Mouse (Mus musculus): ENCODE results near the gene Ccm2l. TPM values are rescaled to one million over a fixed set of nuclear protein-coding genes. Genes with fewer than 3 reads are reported as not detected.

Gene Ccm2l
- polyA plus RNA-seq, 1 experiment from 2014 or later = 2.5 TPM

DNA sequence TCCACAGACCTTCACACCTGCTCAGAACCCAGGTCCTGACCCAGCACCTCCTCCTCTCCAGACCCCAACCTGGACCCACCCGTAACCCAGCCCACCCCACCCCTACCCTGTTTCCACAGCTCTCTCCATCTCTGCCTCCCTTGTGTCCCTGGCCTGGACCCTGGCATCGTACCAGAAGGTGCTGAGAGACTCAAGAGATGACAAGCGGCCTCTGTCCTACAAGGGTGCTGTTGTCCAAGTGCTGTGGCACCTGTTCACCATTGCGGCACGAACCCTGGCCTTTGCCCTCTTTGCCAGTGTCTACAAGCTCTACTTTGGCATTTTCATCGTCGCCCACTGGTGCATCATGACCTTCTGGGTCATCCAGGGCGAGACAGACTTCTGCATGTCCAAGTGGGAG is 11.9 kb upstream of the Ccm2l start:
- 88% methylated on average over 8 of the region's 8 CpGs for WGBS
- H3K9me3 ChIP-seq = no peaks in the 10 kb centered on the region
- no peak for ATAC-seq (ENCODE audit: insufficient number of reproducible peaks, insufficient read depth, low FRiP score, low TSS enrichment, low read depth)
- no peak overlapping the region for H3K27ac ChIP-seq
- H3K4me3 ChIP-seq (replicated peaks) = no peak overlapping the region
- peaks cover 62% of the 10 kb centered on the region for H3K27me3 ChIP-seq
- H3K4me2 ChIP-seq = no peak overlapping the region
- no peaks in the 10 kb centered on the region for H3K36me3 ChIP-seq
- 0 out of 2 replicates have a peak, but pooled peaks cover 5% of the 10 kb centered on the region for H3K4me1 ChIP-seq (replicated peaks)
- no peak overlapping the region for H3K9ac ChIP-seq (replicated peaks)

DNA sequence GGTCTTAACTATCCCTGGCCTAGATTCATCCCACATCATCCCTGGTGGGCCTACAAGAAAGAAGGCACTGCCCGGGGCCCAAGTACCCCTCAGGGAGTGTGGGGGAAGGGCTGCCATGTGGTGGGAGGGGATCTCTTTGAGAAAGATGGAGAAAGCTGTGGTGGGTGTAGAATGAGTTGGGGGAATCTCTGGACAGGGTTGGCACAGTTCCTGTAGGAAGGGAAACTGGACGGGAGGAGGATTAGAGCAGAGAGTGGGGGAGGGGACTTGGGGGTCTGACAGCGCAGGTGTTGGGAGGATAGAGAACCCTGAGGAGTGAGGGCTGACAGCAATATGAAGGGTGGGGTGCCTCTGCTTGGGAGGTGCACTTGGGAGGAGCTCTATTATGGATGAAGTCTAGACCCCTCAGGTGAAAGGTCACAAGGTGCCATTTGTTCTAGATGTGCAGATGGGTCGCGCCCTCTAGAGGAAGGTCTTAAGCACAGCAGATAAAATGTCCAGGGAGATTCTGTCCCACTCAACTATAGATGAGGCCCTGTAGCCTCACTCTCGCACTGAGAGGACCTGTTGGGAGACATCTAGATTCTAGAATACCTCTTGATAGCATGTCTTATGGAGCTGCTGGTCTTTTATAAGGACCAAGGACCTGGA is 10.4 kb upstream of the Ccm2l start:
- ATAC-seq (ENCODE audit: insufficient number of reproducible peaks, insufficient read depth, low FRiP score, low TSS enrichment, low read depth) = no peak
- H3K36me3 ChIP-seq = no peaks in the 10 kb centered on the region
- WGBS = 54% methylated on average over 6 of the region's 6 CpGs
- H3K4me1 ChIP-seq (replicated peaks) = 0 out of 2 replicates have a peak, but pooled peaks cover 5% of the 10 kb centered on the region
- no peak overlapping the region for H3K27ac ChIP-seq
- H3K9ac ChIP-seq (replicated peaks) = no peak overlapping the region
- H3K4me2 ChIP-seq = no peak overlapping the region
- H3K9me3 ChIP-seq = no peaks in the 10 kb centered on the region
- no peak overlapping the region for H3K4me3 ChIP-seq (replicated peaks)
- peaks cover 53% of the 10 kb centered on the region for H3K27me3 ChIP-seq

DNA sequence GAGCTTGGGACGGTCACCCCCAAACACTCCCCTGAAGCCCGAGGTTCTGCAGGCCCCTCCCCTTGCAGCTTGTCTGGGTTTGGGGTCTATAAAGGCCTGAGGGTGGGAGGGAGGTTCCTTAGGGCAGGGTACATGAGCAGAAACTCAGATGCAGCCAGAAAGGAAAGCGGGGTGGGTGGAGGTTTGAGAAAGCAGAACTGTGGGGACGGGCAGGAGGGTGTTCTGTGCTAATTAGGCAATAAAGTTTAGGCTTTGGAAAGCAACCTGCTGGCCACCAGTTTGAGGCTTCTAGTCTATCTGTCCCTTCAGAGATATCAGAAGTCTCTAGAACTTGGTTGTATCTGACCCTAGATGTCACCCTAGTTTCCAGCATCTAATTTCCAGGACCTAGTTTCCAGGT is 7.4 kb upstream of the Ccm2l start:
- no peak for ATAC-seq (ENCODE audit: insufficient number of reproducible peaks, insufficient read depth, low FRiP score, low TSS enrichment, low read depth)
- no peaks in the 10 kb centered on the region for H3K9me3 ChIP-seq
- peaks cover 24% of the 10 kb centered on the region for H3K27me3 ChIP-seq
- WGBS = 59% methylated on average over 4 of the region's 4 CpGs
- no peak overlapping the region for H3K4me2 ChIP-seq
- H3K4me3 ChIP-seq (replicated peaks) = no peak overlapping the region
- H3K36me3 ChIP-seq = no peaks in the 10 kb centered on the region
- no peak overlapping the region for H3K27ac ChIP-seq
- H3K9ac ChIP-seq (replicated peaks) = no peak overlapping the region
- H3K4me1 ChIP-seq (replicated peaks) = no peaks in the 10 kb centered on the region

DNA sequence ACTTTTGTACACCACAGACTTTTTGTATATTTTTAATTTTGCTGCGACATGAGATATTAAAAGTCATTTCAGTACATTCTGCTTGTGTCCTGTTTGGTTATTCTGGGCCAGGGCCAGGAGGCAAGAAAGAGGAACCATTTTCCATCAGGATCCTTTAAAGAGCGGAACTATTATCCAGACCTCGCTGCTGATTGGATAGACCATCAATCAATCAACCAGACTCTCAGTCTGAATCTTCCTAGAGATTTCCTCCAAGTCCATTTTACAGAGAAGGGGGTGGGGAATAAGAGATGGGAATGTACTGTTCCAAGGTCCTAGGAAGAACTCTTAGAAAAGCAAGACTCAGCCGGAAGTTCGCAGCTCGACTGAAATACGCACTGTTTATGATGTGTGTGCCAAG is 5.5 kb upstream of the Ccm2l start:
- WGBS = 84% methylated on average over 7 of the region's 7 CpGs
- Histone ChIP-seq H3K27me3 (peaks cover 18% of the 10 kb centered on the region; the same call in 1 of the 2 replicates), H3K4me2 (no peak overlapping the region), H3K9ac (replicated peaks) (no peak overlapping the region), H3K4me3 (replicated peaks) (no peak overlapping the region), H3K4me1 (replicated peaks) (no peaks in the 10 kb centered on the region), H3K9me3 (no peaks in the 10 kb centered on the region), H3K36me3 (no peaks in the 10 kb centered on the region), H3K27ac (no peak overlapping the region)
- no peak for ATAC-seq (ENCODE audit: insufficient number of reproducible peaks, insufficient read depth, low FRiP score, low TSS enrichment, low read depth)

DNA sequence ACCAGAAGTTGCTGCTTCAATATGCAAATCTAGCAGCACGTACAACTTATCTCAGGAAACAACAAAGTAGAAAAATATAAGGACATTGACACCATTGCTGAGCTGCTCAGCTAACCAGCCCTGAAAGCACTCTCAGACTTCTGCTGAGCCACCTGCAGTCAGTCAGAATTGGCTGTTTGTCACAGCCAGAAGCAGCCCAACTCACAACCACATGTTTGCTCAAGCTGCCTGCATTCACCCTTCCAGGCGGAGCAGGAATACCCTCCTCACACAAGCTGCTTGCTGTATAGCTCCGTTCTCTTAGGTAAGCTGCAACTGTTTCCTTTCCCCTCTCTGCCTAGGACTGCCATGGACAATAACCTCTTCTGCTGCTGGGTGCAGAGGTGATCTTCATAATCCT is 2.4 kb upstream of the Ccm2l start:
- Histone ChIP-seq H3K9me3 (no peaks in the 10 kb centered on the region), H3K27me3 (peaks cover 43% of the 10 kb centered on the region), H3K4me2 (no peak overlapping the region), H3K4me3 (replicated peaks) (no peak overlapping the region), H3K4me1 (replicated peaks) (no peaks in the 10 kb centered on the region), H3K36me3 (no peaks in the 10 kb centered on the region), H3K9ac (replicated peaks) (no peak overlapping the region), H3K27ac (no peak overlapping the region)
- no peak for ATAC-seq (ENCODE audit: insufficient number of reproducible peaks, insufficient read depth, low FRiP score, low TSS enrichment, low read depth)
- WGBS = 58% methylated on average over 3 of the region's 3 CpGs

DNA sequence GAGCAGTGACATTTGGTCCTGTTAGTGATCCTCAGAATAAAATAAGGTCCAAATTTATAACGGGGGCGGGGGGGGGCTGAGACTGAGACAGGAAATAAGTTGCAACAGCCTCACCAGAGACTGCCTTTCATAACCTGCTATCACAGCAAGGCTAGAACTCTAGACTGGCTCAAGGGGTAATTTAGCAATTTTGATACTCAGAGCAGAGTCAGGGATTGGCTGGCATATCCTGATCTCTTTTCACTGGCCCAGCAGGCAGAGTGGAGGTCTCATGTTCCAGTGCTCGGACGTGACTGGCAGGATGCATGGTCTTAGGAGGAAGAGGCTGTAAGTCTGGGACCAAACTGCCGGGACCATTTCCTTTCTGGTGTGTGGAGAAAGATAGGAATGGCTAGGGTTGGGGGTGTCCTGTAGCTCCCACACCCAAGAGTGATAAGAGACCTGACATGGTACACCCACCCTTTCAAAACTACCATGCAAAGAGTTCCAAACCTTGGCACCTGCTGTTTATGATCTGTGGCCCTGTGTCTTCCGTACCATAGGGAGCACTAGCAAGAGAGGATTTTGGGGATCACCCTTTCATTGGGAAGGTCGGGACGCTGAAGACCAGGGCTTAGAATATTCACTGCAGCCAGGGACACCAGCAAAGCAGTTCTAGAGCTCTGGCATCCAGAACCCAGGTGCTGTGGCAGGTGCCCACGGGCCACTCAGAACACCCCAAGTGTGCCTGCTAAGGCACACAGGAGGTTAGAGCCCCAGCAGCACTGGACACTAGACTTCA is 1.4 kb upstream of the Ccm2l start:
- Histone ChIP-seq H3K4me3 (replicated peaks) (no peak overlapping the region), H3K9ac (replicated peaks) (no peak overlapping the region), H3K4me2 (no peak overlapping the region), H3K27me3 (peaks cover 45% of the 10 kb centered on the region), H3K36me3 (no peaks in the 10 kb centered on the region), H3K9me3 (no peaks in the 10 kb centered on the region), H3K27ac (no peak overlapping the region), H3K4me1 (replicated peaks) (no peaks in the 10 kb centered on the region)
- WGBS = 68% methylated on average over 9 of the region's 9 CpGs
- no peak for ATAC-seq (ENCODE audit: insufficient number of reproducible peaks, insufficient read depth, low FRiP score, low TSS enrichment, low read depth)

DNA sequence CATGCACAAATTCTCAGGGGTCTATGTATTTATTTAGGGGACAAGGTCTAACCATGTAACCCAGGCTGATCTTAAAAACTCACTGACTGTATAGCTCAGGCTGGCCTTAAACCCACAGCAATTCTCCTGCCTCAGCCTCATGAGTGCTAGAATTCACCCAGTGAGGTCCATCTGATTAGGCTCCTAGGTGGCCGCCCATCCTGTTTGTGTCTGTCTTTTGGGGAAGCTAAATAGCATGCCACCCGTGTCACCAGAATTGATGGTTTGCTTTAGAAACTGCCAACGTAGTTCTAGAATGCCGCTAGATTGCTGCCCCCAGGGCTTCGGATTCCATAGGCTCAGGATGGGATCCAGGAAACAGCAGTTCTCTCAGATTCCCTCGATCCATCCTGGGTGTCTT is 1.2 kb downstream of the Ccm2l start:
- 45% methylated on average over 6 of the region's 6 CpGs for WGBS
- H3K4me2 ChIP-seq = no peak overlapping the region
- peaks cover 68% of the 10 kb centered on the region for H3K27me3 ChIP-seq
- H3K9me3 ChIP-seq = no peaks in the 10 kb centered on the region; the same call in 1 of the 2 replicates
- no peak overlapping the region for H3K27ac ChIP-seq
- H3K9ac ChIP-seq (replicated peaks) = no peak overlapping the region
- no peak for ATAC-seq (ENCODE audit: insufficient number of reproducible peaks, insufficient read depth, low FRiP score, low TSS enrichment, low read depth)
- peaks cover 5% of the 10 kb centered on the region; the same call in 1 of the 2 replicates for H3K4me1 ChIP-seq (replicated peaks)
- H3K36me3 ChIP-seq = no peaks in the 10 kb centered on the region
- no peak overlapping the region for H3K4me3 ChIP-seq (replicated peaks)

DNA sequence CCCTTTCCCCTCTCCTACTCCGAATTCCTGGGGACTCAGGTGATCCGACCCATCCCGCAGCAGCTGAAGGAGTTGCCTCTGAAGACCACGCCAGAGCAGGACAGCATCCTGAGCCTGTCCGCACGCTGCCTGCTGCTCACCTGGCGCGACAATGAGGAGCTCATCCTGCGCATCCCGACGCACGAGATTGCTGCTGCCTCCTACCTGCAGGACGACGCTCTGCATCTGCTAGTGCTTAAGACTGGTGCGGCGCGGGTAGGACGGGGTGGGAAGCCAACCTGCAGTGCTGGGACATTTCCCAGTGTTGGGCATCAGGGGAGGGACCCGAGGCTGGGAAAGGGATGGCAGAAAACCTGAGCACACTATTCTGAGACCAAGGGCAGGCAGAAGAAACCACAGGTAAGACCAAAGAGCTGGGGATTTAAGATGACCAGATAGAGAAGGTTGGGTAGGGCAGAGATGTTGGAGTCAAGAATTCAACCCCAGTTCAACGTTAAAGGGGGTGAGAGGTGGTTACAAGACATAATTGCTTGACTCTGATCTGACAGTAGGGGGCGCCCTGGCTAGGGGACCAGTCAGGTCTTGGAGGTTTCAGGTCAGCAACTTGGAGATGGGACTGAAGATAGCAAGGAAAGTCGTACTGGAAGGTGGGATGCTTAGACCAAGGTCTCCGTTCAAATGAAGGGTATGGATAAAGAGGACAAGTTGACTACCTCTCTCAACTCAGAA is 5.2 kb downstream of the Ccm2l start:
- H3K9me3 ChIP-seq = no peaks in the 10 kb centered on the region; the same call in 1 of the 2 replicates
- H3K36me3 ChIP-seq = no peaks in the 10 kb centered on the region
- no peak overlapping the region for H3K9ac ChIP-seq (replicated peaks)
- H3K27ac ChIP-seq = no peak overlapping the region
- peaks cover 6% of the 10 kb centered on the region; the same call in 1 of the 2 replicates for H3K4me1 ChIP-seq (replicated peaks)
- no peak for ATAC-seq (ENCODE audit: insufficient number of reproducible peaks, insufficient read depth, low FRiP score, low TSS enrichment, low read depth)
- peak overlapping the region; percentile 62; the same call in 1 of the 2 replicates for H3K4me2 ChIP-seq
- H3K4me3 ChIP-seq (replicated peaks) = 0 out of 2 replicates have a peak overlapping the region, but pooled peaks have one; percentile 37
- peaks cover 82% of the 10 kb centered on the region for H3K27me3 ChIP-seq
- 9% methylated on average over 23 of the region's 23 CpGs for WGBS

DNA sequence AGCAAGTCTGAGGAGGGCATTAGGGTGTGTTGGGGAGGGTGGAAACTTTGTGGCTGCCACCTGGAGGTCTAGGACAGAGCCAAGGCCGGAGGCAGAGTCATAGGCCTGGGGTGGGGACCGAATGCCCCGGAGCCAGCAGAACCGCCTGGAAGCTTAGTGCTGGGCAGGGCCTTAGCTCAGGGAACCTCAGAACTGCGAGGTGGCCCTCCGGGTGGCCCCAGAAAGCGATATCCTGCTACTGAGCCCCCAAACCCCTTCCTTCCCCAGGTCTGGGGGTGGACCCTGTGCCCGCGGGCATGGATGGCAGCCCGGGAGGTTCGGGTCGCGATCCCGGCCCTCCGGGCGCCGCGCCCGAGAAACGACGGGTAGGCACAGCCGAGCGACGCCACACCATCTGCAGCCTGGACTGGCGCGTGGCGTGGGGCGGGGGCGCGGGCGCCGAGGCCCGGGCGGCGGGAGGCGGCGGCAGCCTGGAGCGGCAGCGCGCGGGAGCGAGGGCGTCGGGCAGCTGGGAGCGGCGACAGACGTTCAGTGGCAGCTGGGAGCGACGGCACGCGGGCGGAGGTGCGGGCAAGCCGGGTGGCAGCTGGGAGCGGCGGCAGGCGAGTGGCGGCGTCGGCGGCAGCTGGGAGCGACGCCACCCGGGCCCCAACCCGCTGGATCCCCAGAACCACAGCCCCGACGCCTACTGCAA is 5.9 kb downstream of the Ccm2l start:
- Histone ChIP-seq H3K4me3 (replicated peaks) (peak overlapping the region; percentile 37), H3K36me3 (no peaks in the 10 kb centered on the region), H3K4me1 (replicated peaks) (peaks cover 8% of the 10 kb centered on the region; the same call in 1 of the 2 replicates), H3K27me3 (peaks cover 76% of the 10 kb centered on the region), H3K4me2 (peak overlapping the region; percentile 62), H3K27ac (no peak overlapping the region), H3K9ac (replicated peaks) (peak overlapping the region; percentile 57), H3K9me3 (no peaks in the 10 kb centered on the region; the same call in 1 of the 2 replicates)
- ATAC-seq (ENCODE audit: insufficient number of reproducible peaks, insufficient read depth, low FRiP score, low TSS enrichment, low read depth) = no peak
- 3% methylated on average over 67 of the region's 67 CpGs for WGBS

DNA sequence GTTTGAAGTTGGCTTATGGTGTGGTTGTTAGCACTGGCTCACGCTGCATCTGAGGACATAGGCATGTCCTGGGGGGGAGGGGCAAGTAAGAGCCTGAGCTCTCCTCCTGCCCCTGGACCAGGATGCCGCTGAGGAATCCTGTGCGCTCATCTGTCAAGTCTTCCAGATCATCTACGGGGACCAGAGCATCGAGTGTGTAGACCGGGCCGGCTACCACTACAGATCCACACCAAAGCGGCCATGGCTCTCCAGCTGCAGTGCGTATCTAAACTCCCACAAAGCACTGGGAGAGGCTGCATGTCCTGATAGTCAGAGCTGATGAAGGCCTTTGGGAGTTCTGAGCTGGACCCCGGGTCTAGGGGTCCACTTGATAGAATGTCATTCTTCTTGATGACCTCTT is 8.9 kb downstream of the Ccm2l start:
- Histone ChIP-seq H3K27ac (no peak overlapping the region), H3K9ac (replicated peaks) (no peak overlapping the region), H3K9me3 (no peaks in the 10 kb centered on the region; the same call in 1 of the 2 replicates), H3K4me3 (replicated peaks) (no peak overlapping the region), H3K27me3 (peaks cover 68% of the 10 kb centered on the region), H3K36me3 (no peaks in the 10 kb centered on the region), H3K4me2 (no peak overlapping the region), H3K4me1 (replicated peaks) (peaks cover 8% of the 10 kb centered on the region; the same call in 1 of the 2 replicates)
- ATAC-seq (ENCODE audit: insufficient number of reproducible peaks, insufficient read depth, low FRiP score, low TSS enrichment, low read depth) = no peak
- 87% methylated on average over 10 of the region's 10 CpGs for WGBS

Data from limb, embryonic 12.5 days (tissue).